Mouse (Mus musculus): Measurements from ENCODE around the gene Tdpoz2.
"Not testable (repeated sequence)": the region's sequence is repeated elsewhere in the genome, so short reads cannot be mapped to it uniquely, and the experiment has no call there.

Tdpoz2 gene

DNA sequence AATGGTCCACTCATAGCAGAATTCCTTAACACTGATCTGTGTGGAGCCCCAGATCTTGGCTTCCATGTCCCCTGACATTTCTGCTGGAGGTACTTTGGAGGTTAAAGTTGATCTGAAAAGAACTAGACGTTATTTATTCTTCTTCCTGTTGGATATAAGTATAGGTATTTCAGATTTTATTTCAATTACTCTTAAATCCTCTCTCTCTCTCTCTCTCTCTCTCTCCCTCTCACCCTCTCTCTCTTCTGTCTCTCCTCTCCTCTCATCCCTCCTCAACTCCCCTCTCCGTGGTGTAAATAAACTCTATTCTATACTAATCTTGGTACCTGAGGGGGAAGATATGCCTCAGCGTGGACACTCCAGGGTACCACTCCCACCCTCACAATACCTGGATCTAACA lies at the start of gene Tdpoz2:
Gene Tdpoz2 (minus strand): TSS at position 101 of the 400 bp plus-strand sequence.
- DNase-seq (ENCODE audit: low spot score), result no peak

DNA sequence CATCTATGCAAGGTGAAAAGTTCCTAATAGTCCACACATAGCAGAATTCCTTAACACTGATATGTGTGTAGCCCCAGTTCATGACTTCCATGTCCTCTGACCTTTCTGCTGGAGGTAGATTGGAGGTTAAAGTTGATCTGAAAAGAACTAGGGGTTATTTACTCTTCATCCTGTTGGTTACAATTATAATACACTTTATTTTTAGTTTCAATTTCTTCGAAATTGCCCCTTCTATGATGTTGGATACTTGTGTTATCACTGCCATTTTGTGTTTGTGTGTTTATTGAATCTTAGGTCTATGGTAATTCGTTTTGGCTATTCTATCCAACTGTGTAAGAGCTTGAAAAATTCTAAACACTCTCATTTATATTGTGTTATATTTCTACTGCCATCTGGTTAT lies 40.5 kb upstream of the Tdpoz2 start, which contains the start of gene Gm37596:
Gene Gm37596 (minus strand): TSS at position 101 of the 400 bp plus-strand sequence.
- not testable (repeated sequence) for DNase-seq (ENCODE audit: low spot score)

DNA sequence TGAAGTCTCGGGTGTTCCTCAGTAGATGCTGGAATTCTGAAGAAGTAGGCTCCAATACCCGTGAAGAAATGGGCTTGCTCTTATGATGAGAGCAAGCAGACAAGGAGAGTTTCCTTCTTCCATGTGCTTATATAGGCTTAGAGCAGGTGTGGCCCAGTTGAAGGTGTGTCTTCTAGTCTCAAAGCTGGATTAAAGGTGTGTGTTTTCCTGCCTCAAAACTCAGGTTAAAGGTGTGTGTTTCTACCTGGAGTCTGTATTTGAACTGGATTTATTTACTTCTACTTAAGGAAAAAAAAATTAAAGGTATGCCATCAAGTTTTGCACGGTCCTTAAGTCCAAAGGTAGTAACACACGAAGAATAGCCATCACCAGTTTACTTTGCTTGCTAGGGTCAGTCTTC lies 23.7 kb upstream of the Tdpoz2 start, which contains the start of gene Tdpoz1:
Gene Tdpoz1 (minus strand): TSS at position 101 of the 400 bp plus-strand sequence.
- not testable (repeated sequence) for DNase-seq (ENCODE audit: low spot score)

DNA sequence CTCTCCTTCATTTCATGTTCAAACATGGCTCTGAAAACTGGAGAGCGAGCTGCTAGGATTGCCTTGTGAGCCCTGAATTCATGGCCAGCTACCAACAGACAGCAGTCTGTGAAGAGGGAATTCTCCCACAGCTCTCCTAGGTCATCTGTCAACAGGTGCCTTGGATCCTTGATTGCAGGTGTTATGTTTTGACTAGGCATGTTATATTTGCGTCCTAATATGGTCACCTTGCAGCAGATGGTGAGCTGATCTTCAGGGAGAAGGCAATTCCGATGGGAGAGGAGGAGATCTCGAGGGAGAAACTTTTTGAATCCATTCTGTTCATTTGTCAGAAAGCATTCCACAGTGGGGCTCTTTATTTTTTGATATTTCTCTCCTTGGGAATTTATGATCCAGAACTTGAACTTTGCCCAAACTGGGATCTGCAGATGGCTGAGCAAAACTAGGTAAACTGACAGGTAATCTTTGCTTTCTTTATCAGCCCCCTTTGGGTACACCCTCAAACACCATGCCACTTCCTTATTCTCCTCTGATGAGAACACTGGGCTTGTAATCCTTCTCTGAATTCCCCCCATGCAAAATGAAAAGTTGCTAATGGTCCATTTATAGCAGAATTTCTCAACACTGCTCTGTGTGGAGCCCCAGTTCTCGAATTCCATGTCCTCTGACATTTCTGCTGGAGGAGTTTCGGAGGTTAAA lies 18.5 kb upstream of the Tdpoz2 start:
- DNase-seq (ENCODE audit: low spot score), result not testable (repeated sequence)

DNA sequence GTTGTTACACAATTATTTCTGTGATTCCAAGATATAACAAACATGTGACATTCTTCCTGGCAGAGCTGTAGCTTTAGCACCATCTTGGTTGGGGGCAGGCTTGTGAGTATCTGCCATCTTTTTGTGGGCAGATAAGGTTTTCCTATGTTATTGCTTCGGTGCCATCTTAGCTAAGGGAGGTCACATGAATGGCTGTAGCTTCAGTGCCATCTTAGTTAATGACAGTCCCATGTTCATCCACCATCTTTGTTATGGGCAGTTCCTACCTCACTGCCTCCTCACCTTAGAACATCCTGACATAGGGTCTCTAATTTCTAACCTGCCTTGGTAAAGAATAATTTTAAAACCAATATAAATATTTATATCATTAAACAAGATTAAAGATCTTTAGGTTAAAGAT lies 1.8 kb upstream of the Tdpoz2 start:
- no peak for DNase-seq (ENCODE audit: low spot score)

DNA sequence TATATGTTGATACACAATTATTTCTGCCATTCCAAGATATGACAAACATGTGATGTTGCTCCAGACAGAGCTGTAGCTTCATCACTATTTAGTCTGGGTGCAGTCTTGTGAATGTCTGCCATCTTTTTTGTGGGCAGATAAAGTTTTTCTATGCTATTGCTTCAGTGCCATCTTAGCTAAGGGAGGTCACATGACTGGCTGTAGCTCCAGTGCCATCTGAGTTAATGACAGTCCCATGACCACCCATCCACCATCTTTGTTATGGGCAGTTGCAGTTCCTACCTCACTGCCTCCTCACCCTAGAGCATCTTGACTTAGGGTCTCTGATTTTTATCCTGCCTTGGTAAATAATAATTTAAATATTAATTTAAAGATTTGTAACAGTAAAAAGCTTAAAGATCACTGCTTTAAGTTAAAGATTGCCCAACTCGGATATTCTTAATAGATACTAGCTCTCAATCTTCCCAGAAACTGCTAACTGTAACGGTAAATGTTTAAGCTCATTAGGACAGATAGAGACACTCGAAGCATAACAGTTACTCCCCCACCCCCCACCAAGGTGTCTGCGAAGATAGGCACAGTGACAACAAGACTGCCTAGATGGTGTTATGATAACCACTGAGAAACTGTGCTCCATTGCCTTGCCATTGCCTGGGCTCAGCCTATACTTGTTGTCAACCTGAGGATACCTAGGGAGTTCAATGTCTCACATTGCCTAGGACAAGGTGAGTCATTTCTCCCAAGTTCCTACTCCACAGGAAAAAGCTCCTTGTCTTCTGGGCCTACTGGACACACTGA lies 21.4 kb downstream of the Tdpoz2 start:
- not testable (repeated sequence) for DNase-seq (ENCODE audit: low spot score)

DNA sequence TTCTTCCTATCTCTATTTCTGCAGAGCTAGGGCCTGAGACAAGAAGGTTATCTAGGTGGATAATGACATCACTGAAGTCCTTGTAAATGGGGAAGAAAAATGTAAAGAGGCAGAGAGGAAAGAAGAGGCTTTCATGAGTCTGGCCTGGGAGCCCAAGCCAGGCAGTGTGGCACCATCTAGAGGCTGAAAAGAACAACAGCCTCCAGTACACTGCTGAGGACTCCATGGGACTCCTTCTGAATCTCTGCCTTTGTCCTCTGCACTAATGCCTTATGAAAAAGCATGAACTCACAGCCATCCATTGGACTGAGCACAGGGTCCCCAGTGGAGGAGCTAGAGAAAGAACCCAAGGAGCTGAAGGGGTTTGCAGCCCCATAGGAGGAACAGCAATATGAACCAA lies 43.5 kb downstream of the Tdpoz2 start:
- not testable (repeated sequence) for DNase-seq (ENCODE audit: low spot score)

DNA sequence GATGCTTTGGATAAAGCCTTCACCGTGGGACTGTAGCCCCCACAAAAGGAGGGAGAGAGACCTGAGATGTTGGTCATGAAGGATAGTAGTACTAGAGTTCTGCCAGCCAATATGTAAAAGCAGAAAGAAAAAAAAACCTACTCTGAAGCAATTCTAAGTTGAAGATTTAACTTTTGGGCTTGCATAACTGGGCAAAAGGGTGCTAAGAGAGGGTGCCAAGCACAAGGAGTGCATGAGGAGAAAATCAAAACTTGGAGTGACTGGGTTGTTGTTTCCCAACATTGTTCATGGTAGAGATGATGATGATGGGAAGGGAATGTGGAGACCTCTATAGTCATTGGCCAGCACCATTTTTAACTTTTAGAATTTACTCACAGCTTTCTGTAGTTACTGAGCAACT lies 50.6 kb downstream of the Tdpoz2 start:
- no peak for DNase-seq (ENCODE audit: low spot score)

Data from spleen, adult 12 weeks (tissue).